Mouse (Mus musculus) hindbrain, embryonic 10.5 days (tissue): ENCODE measurements around the gene Celf2. TPM values are rescaled to one million over a fixed set of nuclear protein-coding genes. Genes with fewer than 3 reads are reported as not detected.
A peak's percentile ranks its signal among the peaks of the same experiment; 100 is the strongest.

Experiments used
- DNase-seq: peaks from one replicate; pipeline ENCODE4 v3.0.0-alpha.2; 2017; ENCODE audit warnings: low spot score
- H3K27ac ChIP-seq: fragments of 300-500 bp; sonication (generic); 2 replicates; pipeline ENCODE4 v1.5.1; 2016; ENCODE audit warnings: mild to moderate bottlenecking, moderate library complexity
- H3K27me3 ChIP-seq: fragments of 300-500 bp; sonication (generic); 2 replicates; pipeline ENCODE4 v1.6.1; 2016; ENCODE audit warnings: mild to moderate bottlenecking; ENCODE audit not compliant: poor library complexity, insufficient read depth, severe bottlenecking
- H3K36me3 ChIP-seq: fragments of 300-500 bp; sonication (generic); 2 replicates; pipeline ENCODE4 v1.6.1; 2016; ENCODE audit warnings: mild to moderate bottlenecking, moderate library complexity
- H3K4me1 ChIP-seq: fragments of 300-500 bp; sonication (generic); replicated peaks from 2 replicates; pipeline ENCODE4 v1.6.1; 2016; ENCODE audit warnings: mild to moderate bottlenecking
- H3K4me3 ChIP-seq: fragments of 300-500 bp; sonication (generic); 2 replicates; pipeline ENCODE4 v1.5.1; 2016; ENCODE audit warnings: mild to moderate bottlenecking, moderate library complexity
- H3K9me3 ChIP-seq: fragments of 300-500 bp; sonication (generic); 2 replicates; pipeline ENCODE4 v1.6.1; 2016; ENCODE audit warnings: mild to moderate bottlenecking, moderate library complexity
- WGBS: fragments of 180-500 bp; shearing (Covaris S2); methylation state at CpG from one replicate; pipeline ENCODE4 v1.1.7; 2016; 5-methylcytosine and 5-hydroxymethylcytosine counted together
- polyA plus RNA-seq: library from polyadenylated mRNA; unstranded; fragments of >200 nt; fragmentation: Nextera tagmentation; extraction: Ambion mirVana; gene quantifications from 2 replicates; pipeline ENCODE4 v1.2.1, GENCODE M21; 2016

Celf2 gene
- polyA plus RNA-seq, 1 experiment from 2014 or later, result 66.8 TPM

GRCm38 (mm10) chr2:7484974-7485373 is 24.4 kb downstream of the Celf2 start:
- no peaks in the 10 kb centered on the region for H3K36me3 ChIP-seq
- no peak overlapping the region for H3K27ac ChIP-seq
- H3K4me3 ChIP-seq, result no peak overlapping the region
- no peaks in the 10 kb centered on the region for H3K4me1 ChIP-seq
- no peak for DNase-seq
- H3K27me3 ChIP-seq, result no peaks in the 10 kb centered on the region
- WGBS, result 78% methylated on average over 2 of the region's 2 CpGs
- H3K9me3 ChIP-seq, result no peaks in the 10 kb centered on the region

DNA sequence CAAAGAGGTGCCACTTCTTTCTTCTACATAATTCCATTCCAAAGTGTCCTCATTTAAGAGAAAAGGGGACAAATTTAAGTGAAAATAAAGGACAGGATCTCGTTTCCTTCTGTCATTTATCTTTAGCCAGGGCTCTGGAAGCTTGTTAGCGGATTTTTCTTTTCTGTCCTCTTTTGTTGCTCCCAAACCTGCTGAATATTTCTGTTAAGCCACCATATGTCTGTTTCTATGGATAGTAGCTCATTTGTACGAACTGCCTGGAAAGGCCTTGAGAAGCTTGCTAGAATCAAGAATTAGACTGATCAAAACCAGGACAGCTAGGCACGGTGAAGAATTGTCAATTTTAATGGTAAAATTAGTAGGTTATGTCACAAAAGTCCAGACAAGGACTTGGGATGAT is 27.3 kb downstream of the Celf2 start:
- H3K27ac ChIP-seq, result no peak overlapping the region
- no peak for DNase-seq
- WGBS, result 84% methylated on average over 4 of the region's 4 CpGs
- H3K4me3 ChIP-seq, result no peak overlapping the region
- H3K36me3 ChIP-seq, result no peaks in the 10 kb centered on the region
- H3K9me3 ChIP-seq, result no peaks in the 10 kb centered on the region
- no peaks in the 10 kb centered on the region for H3K4me1 ChIP-seq
- H3K27me3 ChIP-seq, result no peaks in the 10 kb centered on the region

DNA sequence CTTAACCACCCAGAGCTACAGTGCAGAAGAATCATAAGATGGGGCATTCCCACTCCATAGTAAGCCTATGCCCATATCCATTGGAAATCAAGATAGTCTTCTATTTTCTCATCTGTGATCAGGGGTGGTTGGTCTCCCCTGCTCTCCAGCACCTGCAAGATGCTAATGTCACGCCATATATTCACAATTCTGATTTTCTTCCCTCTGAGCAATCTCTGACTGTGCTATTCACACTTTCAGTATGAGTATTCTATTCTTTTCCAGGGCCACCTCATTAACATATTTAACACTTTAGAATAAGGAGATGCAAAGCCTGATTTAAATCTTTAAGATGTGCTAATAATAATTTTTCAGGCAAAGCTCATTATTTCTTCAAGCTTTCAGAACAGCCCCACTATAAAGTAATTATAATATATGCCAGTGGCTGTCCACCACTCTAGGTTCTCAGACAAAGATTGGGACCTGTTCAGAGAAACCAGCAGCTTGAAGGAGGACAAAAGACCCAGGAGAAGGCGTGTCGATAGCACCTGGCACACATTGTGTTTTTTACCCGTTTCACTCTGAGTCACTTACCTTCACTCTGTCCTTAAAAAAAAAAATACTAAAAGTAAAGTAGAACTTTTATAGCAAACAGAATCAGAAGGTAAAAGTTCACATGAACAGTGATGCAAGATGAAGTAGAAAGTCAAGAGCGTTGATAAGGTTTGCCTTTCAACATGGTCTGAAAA is 48.9 kb downstream of the Celf2 start:
- no peaks in the 10 kb centered on the region for H3K4me1 ChIP-seq
- H3K36me3 ChIP-seq, result no peaks in the 10 kb centered on the region
- 81% methylated on average over 5 of the region's 5 CpGs for whole genome bisulfite sequencing
- H3K27ac ChIP-seq, result no peak overlapping the region
- no peaks in the 10 kb centered on the region for H3K9me3 ChIP-seq
- no peak overlapping the region for H3K4me3 ChIP-seq
- no peak for DNase-seq
- H3K27me3 ChIP-seq, result no peaks in the 10 kb centered on the region

DNA sequence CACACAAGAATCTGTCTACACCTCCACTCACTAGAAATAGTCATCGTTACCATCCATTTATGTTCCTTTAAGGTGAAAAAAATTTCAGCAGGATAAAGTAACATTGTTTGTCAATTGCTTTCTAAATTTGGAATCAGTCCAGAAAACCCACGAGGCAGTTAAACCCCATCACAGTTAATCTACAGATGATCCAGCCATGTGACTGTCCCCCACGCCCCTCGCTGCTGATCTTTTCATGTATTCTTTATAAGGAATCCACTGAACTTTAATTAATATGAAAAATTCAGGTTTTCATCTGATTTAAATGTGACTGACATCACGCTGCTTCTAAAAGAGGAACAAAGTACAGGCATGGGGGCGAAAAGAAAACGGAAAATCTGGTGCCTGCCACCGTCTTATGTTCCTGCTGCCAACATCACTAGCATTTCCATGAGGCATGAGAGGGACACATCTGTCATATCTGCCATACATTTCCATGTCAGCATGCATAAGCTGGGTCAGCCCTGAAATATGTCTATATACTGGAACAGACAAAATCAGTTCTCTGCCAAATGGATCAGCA is 70.6 kb downstream of the Celf2 start:
- H3K4me1 ChIP-seq, result no peaks in the 10 kb centered on the region
- H3K27me3 ChIP-seq, result no peaks in the 10 kb centered on the region
- H3K4me3 ChIP-seq, result no peak overlapping the region
- H3K36me3 ChIP-seq, result no peaks in the 10 kb centered on the region
- no peak for DNase-seq
- H3K9me3 ChIP-seq, result no peaks in the 10 kb centered on the region
- H3K27ac ChIP-seq, result no peak overlapping the region
- WGBS, result 91% methylated on average over 8 of the region's 8 CpGs

GRCm38 (mm10) chr2:7426481-7426880 is 82.9 kb downstream of the Celf2 start:
- Histone ChIP-seq H3K4me3 (no peak overlapping the region), H3K4me1 (no peaks in the 10 kb centered on the region), H3K27ac (no peak overlapping the region), H3K36me3 (no peaks in the 10 kb centered on the region), H3K9me3 (no peaks in the 10 kb centered on the region), H3K27me3 (no peaks in the 10 kb centered on the region)
- no peak for DNase-seq
- 93% methylated on average over 1 of the region's 1 CpGs for WGBS

DNA sequence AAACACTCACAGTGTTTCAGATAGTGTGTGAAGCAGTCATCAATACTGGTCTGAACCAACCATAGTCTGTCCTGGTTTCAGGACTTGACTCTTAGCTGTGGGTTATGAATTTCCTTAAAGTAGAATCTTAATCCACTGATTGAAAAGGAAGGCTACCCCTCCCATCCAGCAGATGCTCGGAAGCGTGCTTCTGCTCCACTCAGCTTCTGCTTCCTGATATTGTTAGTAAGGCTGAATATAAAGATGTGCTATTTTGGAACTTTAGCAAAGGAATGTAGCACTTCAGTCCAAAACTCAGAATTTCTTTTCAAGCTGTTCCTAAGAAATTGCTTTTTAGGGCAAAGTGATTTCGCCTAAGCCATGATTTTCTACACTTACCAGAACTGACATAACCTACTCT is 108.8 kb downstream of the Celf2 start:
- WGBS, result 89% methylated on average over 3 of the region's 3 CpGs
- Histone ChIP-seq H3K9me3 (no peaks in the 10 kb centered on the region), H3K4me1 (peaks cover 6% of the 10 kb centered on the region; the same call in 1 of the 2 replicates)

GRCm38 (mm10) chr2:7395935-7396334 is 113.4 kb downstream of the Celf2 start:
- H3K4me3 ChIP-seq, result peak overlapping the region; percentile 20; the same call in 1 of the 2 replicates

More for the DNA sequence above, 108.8 kb downstream of the Celf2 start:
- no peak overlapping the region for H3K4me3 ChIP-seq
- H3K27ac ChIP-seq, result no peak overlapping the region
- H3K27me3 ChIP-seq, result no peaks in the 10 kb centered on the region
- no peak for DNase-seq
- H3K36me3 ChIP-seq, result no peaks in the 10 kb centered on the region

GRCm38 (mm10) chr2:7395473-7395872 is 113.9 kb downstream of the Celf2 start:
- Histone ChIP-seq H3K36me3 (no peaks in the 10 kb centered on the region), H3K27me3 (no peaks in the 10 kb centered on the region), H3K4me1 (peaks cover 10% of the 10 kb centered on the region; the same call in 1 of the 2 replicates), H3K27ac (no peak overlapping the region), H3K9me3 (no peaks in the 10 kb centered on the region), H3K4me3 (peak overlapping the region; percentile 20; the same call in 1 of the 2 replicates)
- 43% methylated on average over 7 of the region's 7 CpGs for WGBS
- DNase-seq, result peak; percentile 5

More at GRCm38 (mm10) chr2:7395935-7396334, 113.4 kb downstream of the Celf2 start:
- Histone ChIP-seq H3K9me3 (no peaks in the 10 kb centered on the region), H3K4me1 (peaks cover 10% of the 10 kb centered on the region; the same call in 1 of the 2 replicates), H3K27me3 (no peaks in the 10 kb centered on the region), H3K27ac (no peak overlapping the region), H3K36me3 (no peaks in the 10 kb centered on the region)
- peak; percentile 6 for DNase-seq
- WGBS, result 21% methylated on average over 8 of the region's 8 CpGs

- 84% methylated on average over 2 of the region's 2 CpGs for WGBS
- Histone ChIP-seq H3K36me3 (no peaks in the 10 kb centered on the region), H3K27ac (no peak overlapping the region), H3K27me3 (no peaks in the 10 kb centered on the region), H3K4me1 (peaks cover 10% of the 10 kb centered on the region; the same call in 1 of the 2 replicates), H3K4me3 (no peak overlapping the region), H3K9me3 (no peaks in the 10 kb centered on the region)
- DNase-seq, result no peak
These were observed 116.9 kb downstream of the Celf2 start for GRCm38 (mm10) chr2:7392500-7392899.

DNA sequence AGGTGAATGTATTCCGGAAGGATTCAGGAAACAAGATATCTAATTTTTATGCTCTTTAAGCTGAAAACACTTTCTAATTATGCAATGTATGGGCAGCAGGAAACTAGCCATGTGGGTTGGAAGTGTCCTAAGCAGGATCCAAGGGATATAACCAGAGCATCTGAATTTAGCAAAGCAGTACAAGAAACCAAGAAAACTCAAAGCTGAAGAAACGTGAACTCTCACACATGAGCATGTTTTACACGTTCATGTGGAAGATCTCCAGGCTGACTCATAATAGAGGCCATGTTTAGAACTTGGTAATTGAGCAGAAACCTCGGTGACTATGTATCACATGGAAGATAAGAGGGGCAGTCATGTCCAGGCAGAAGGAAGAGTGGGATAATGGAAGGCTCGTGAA is 120.1 kb downstream of the Celf2 start:
- Histone ChIP-seq H3K4me1 (no peaks in the 10 kb centered on the region), H3K4me3 (no peak overlapping the region), H3K36me3 (no peaks in the 10 kb centered on the region), H3K27me3 (no peaks in the 10 kb centered on the region), H3K9me3 (no peaks in the 10 kb centered on the region), H3K27ac (no peak overlapping the region)
- WGBS, result 86% methylated on average over 5 of the region's 5 CpGs
- DNase-seq, result no peak

DNA sequence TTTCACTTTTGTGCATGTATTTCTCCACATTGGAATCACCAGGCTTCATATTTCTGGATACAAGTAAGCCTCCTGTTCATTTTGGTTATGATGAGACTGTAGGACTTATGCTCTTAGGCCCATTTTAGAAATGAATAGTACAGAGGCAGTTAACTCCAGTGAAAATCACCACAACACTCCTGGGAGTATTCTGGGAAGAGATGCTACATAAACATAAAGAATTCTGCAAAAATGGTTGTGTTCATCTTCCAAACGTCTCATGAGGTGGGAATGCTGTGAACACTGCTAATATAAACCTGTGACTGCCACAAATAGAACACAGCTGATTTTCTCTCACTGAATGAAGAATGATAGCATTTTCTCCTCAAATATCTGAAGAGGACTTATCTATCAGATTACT is 130.6 kb downstream of the Celf2 start:
- no peaks in the 10 kb centered on the region for H3K4me1 ChIP-seq
- no peaks in the 10 kb centered on the region for H3K36me3 ChIP-seq
- no peaks in the 10 kb centered on the region for H3K27me3 ChIP-seq
- DNase-seq, result no peak
- H3K9me3 ChIP-seq, result no peaks in the 10 kb centered on the region
- 60% methylated on average over 1 of the region's 1 CpGs for WGBS
- H3K4me3 ChIP-seq, result no peak overlapping the region
- no peak overlapping the region for H3K27ac ChIP-seq

GRCm38 (mm10) chr2:7377878-7378277 is 131.5 kb downstream of the Celf2 start:
- WGBS, result 95% methylated on average over 1 of the region's 1 CpGs
- Histone ChIP-seq H3K4me1 (no peaks in the 10 kb centered on the region), H3K9me3 (no peaks in the 10 kb centered on the region), H3K27me3 (no peaks in the 10 kb centered on the region), H3K27ac (no peak overlapping the region), H3K4me3 (no peak overlapping the region), H3K36me3 (no peaks in the 10 kb centered on the region)
- DNase-seq, result no peak

GRCm38 (mm10) chr2:7367738-7368137 is 141.6 kb downstream of the Celf2 start:
- no peak overlapping the region for H3K4me3 ChIP-seq
- no peaks in the 10 kb centered on the region for H3K9me3 ChIP-seq
- H3K4me1 ChIP-seq, result no peaks in the 10 kb centered on the region
- no peaks in the 10 kb centered on the region for H3K36me3 ChIP-seq
- no peak overlapping the region for H3K27ac ChIP-seq
- 86% methylated on average over 4 of the region's 4 CpGs for WGBS
- no peak for DNase-seq
- H3K27me3 ChIP-seq, result no peaks in the 10 kb centered on the region
